Mouse (Mus musculus): ENCODE data around the gene Bsn. TPM values are rescaled to one million over a fixed set of nuclear protein-coding genes. Genes with fewer than 3 reads are reported as not detected.

The Bsn gene
- polyA plus RNA-seq, 1 experiment from 2014 or later, result 0.81 TPM

- H3K27ac ChIP-seq (ENCODE audit: low read length), result no peak overlapping the region
- H3K4me1 ChIP-seq (ENCODE audit: control insufficient read depth, insufficient read depth, low read length), result no peaks in the 10 kb centered on the region
- ATAC-seq (replicated peaks; ENCODE audit: extremely low read depth, insufficient read depth, low FRiP score), result no peak
- no peak overlapping the region for H3K9ac ChIP-seq (ENCODE audit: low read length)
- H3K4me2 ChIP-seq (ENCODE audit: low read depth, low read length), result no peak overlapping the region
- no peaks in the 10 kb centered on the region for H3K27me3 ChIP-seq (ENCODE audit: control insufficient read depth, insufficient read depth, low read length)
- H3K9me3 ChIP-seq (replicated peaks; ENCODE audit: control insufficient read depth, low read length), result peaks cover 2% of the 10 kb centered on the region; the same call in 1 of the 2 replicates
- no peak overlapping the region for H3K4me3 ChIP-seq (ENCODE audit: low read length)
- 72% methylated on average over 4 of the region's 4 CpGs for WGBS
- no peaks in the 10 kb centered on the region for H3K36me3 ChIP-seq (ENCODE audit: control insufficient read depth, insufficient read depth)
Observed at GRCm38 (mm10) chr9:108146451-108146850, 43.7 kb downstream of the Bsn start.

GRCm38 (mm10) chr9:108145740-108146139, 44.4 kb downstream of the Bsn start:
- WGBS, result 54% methylated on average over 6 of the region's 6 CpGs
- Histone ChIP-seq H3K36me3 (ENCODE audit: control insufficient read depth, insufficient read depth) (no peaks in the 10 kb centered on the region), H3K4me3 (ENCODE audit: low read length) (no peak overlapping the region), H3K27me3 (ENCODE audit: control insufficient read depth, insufficient read depth, low read length) (no peaks in the 10 kb centered on the region), H3K9ac (ENCODE audit: low read length) (no peak overlapping the region), H3K4me1 (ENCODE audit: control insufficient read depth, insufficient read depth, low read length) (no peaks in the 10 kb centered on the region), H3K9me3 (replicated peaks; ENCODE audit: control insufficient read depth, low read length) (peaks cover 2% of the 10 kb centered on the region; the same call in 1 of the 2 replicates), H3K27ac (ENCODE audit: low read length) (no peak overlapping the region), H3K4me2 (ENCODE audit: low read depth, low read length) (no peak overlapping the region)
- no peak for ATAC-seq (replicated peaks; ENCODE audit: extremely low read depth, insufficient read depth, low FRiP score)

- 66% methylated on average over 17 of the region's 17 CpGs for WGBS
- Histone ChIP-seq H3K4me1 (ENCODE audit: control insufficient read depth, insufficient read depth, low read length) (no peaks in the 10 kb centered on the region), H3K27ac (ENCODE audit: low read length) (no peak overlapping the region), H3K9me3 (replicated peaks; ENCODE audit: control insufficient read depth, low read length) (peaks cover 2% of the 10 kb centered on the region; the same call in 1 of the 2 replicates), H3K36me3 (ENCODE audit: control insufficient read depth, insufficient read depth) (no peaks in the 10 kb centered on the region), H3K4me3 (ENCODE audit: low read length) (no peak overlapping the region), H3K27me3 (ENCODE audit: control insufficient read depth, insufficient read depth, low read length) (no peaks in the 10 kb centered on the region), H3K4me2 (ENCODE audit: low read depth, low read length) (no peak overlapping the region), H3K9ac (ENCODE audit: low read length) (no peak overlapping the region)
- ATAC-seq (replicated peaks; ENCODE audit: extremely low read depth, insufficient read depth, low FRiP score), result no peak
Observed at GRCm38 (mm10) chr9:108144371-108145270, 45.6 kb downstream of the Bsn start.

- no peaks in the 10 kb centered on the region for H3K4me1 ChIP-seq (ENCODE audit: control insufficient read depth, insufficient read depth, low read length)
- no peak for ATAC-seq (replicated peaks; ENCODE audit: extremely low read depth, insufficient read depth, low FRiP score)
- no peak overlapping the region for H3K4me2 ChIP-seq (ENCODE audit: low read depth, low read length)
- no peak overlapping the region for H3K27ac ChIP-seq (ENCODE audit: low read length)
- no peak overlapping the region for H3K4me3 ChIP-seq (ENCODE audit: low read length)
- H3K36me3 ChIP-seq (ENCODE audit: control insufficient read depth, insufficient read depth), result no peaks in the 10 kb centered on the region
- no peak overlapping the region for H3K9ac ChIP-seq (ENCODE audit: low read length)
- 93% methylated on average over 2 of the region's 2 CpGs for WGBS
- H3K9me3 ChIP-seq (replicated peaks; ENCODE audit: control insufficient read depth, low read length), result peaks cover 2% of the 10 kb centered on the region; the same call in 1 of the 2 replicates
- H3K27me3 ChIP-seq (ENCODE audit: control insufficient read depth, insufficient read depth, low read length), result no peaks in the 10 kb centered on the region
Observed at GRCm38 (mm10) chr9:108143470-108143869, 46.7 kb downstream of the Bsn start.

GRCm38 (mm10) chr9:108141387-108141786, 48.8 kb downstream of the Bsn start:
- WGBS, result 84% methylated on average over 10 of the region's 10 CpGs
- no peak for ATAC-seq (replicated peaks; ENCODE audit: extremely low read depth, insufficient read depth, low FRiP score)

GRCm38 (mm10) chr9:108139963-108140695, 50.1 kb downstream of the Bsn start:
- Histone ChIP-seq H3K9ac (ENCODE audit: low read length) (no peak overlapping the region), H3K36me3 (ENCODE audit: control insufficient read depth, insufficient read depth) (no peaks in the 10 kb centered on the region), H3K4me2 (ENCODE audit: low read depth, low read length) (no peak overlapping the region), H3K27ac (ENCODE audit: low read length) (no peak overlapping the region), H3K4me1 (ENCODE audit: control insufficient read depth, insufficient read depth, low read length) (peaks cover 15% of the 10 kb centered on the region), H3K27me3 (ENCODE audit: control insufficient read depth, insufficient read depth, low read length) (no peaks in the 10 kb centered on the region), H3K9me3 (replicated peaks; ENCODE audit: control insufficient read depth, low read length) (peaks cover 2% of the 10 kb centered on the region; the same call in 1 of the 2 replicates), H3K4me3 (ENCODE audit: low read length) (no peak overlapping the region)
- 78% methylated on average over 7 of the region's 7 CpGs for WGBS
- ATAC-seq (replicated peaks; ENCODE audit: extremely low read depth, insufficient read depth, low FRiP score), result no peak

More at GRCm38 (mm10) chr9:108141387-108141786, 48.8 kb downstream of the Bsn start:
- no peak overlapping the region for H3K4me3 ChIP-seq (ENCODE audit: low read length)
- H3K9ac ChIP-seq (ENCODE audit: low read length), result no peak overlapping the region
- H3K36me3 ChIP-seq (ENCODE audit: control insufficient read depth, insufficient read depth), result no peaks in the 10 kb centered on the region
- peaks cover 2% of the 10 kb centered on the region; the same call in 1 of the 2 replicates for H3K9me3 ChIP-seq (replicated peaks; ENCODE audit: control insufficient read depth, low read length)
- H3K4me2 ChIP-seq (ENCODE audit: low read depth, low read length), result no peak overlapping the region
- peaks cover 15% of the 10 kb centered on the region for H3K4me1 ChIP-seq (ENCODE audit: control insufficient read depth, insufficient read depth, low read length)
- no peak overlapping the region for H3K27ac ChIP-seq (ENCODE audit: low read length)
- no peaks in the 10 kb centered on the region for H3K27me3 ChIP-seq (ENCODE audit: control insufficient read depth, insufficient read depth, low read length)

- WGBS, result 78% methylated on average over 17 of the region's 17 CpGs
- H3K4me1 ChIP-seq (ENCODE audit: control insufficient read depth, insufficient read depth, low read length), result peaks cover 15% of the 10 kb centered on the region
Observed at GRCm38 (mm10) chr9:108139169-108139962, 50.8 kb downstream of the Bsn start.

GRCm38 (mm10) chr9:108138118-108138517, 52.1 kb downstream of the Bsn start:
- Histone ChIP-seq H3K4me3 (ENCODE audit: low read length) (no peak overlapping the region), H3K4me1 (ENCODE audit: control insufficient read depth, insufficient read depth, low read length) (peaks cover 15% of the 10 kb centered on the region), H3K27me3 (ENCODE audit: control insufficient read depth, insufficient read depth, low read length) (no peaks in the 10 kb centered on the region), H3K9me3 (replicated peaks; ENCODE audit: control insufficient read depth, low read length) (peaks cover 2% of the 10 kb centered on the region; the same call in 1 of the 2 replicates), H3K9ac (ENCODE audit: low read length) (0 out of 2 replicates have a peak overlapping the region, but pooled peaks have one; percentile 22), H3K27ac (ENCODE audit: low read length) (0 out of 2 replicates have a peak overlapping the region, but pooled peaks have one; percentile 7), H3K36me3 (ENCODE audit: control insufficient read depth, insufficient read depth) (no peaks in the 10 kb centered on the region), H3K4me2 (ENCODE audit: low read depth, low read length) (no peak overlapping the region)
- no peak for ATAC-seq (replicated peaks; ENCODE audit: extremely low read depth, insufficient read depth, low FRiP score)
- WGBS, result 80% methylated on average over 6 of the region's 6 CpGs

More at GRCm38 (mm10) chr9:108139169-108139962, 50.8 kb downstream of the Bsn start:
- peaks cover 2% of the 10 kb centered on the region; the same call in 1 of the 2 replicates for H3K9me3 ChIP-seq (replicated peaks; ENCODE audit: control insufficient read depth, low read length)
- H3K4me3 ChIP-seq (ENCODE audit: low read length), result no peak overlapping the region
- no peak overlapping the region for H3K4me2 ChIP-seq (ENCODE audit: low read depth, low read length)
- no peak overlapping the region for H3K9ac ChIP-seq (ENCODE audit: low read length)
- no peaks in the 10 kb centered on the region for H3K36me3 ChIP-seq (ENCODE audit: control insufficient read depth, insufficient read depth)
- no peak for ATAC-seq (replicated peaks; ENCODE audit: extremely low read depth, insufficient read depth, low FRiP score)
- no peak overlapping the region for H3K27ac ChIP-seq (ENCODE audit: low read length)
- H3K27me3 ChIP-seq (ENCODE audit: control insufficient read depth, insufficient read depth, low read length), result no peaks in the 10 kb centered on the region

Data from heart, embryonic 16.5 days (tissue).